Mouse (Mus musculus) right cerebral cortex, postnatal 4 days (tissue): ENCODE results near the gene Dlgap5.

Experiments used
- DNase-seq: peaks from one replicate; pipeline ENCODE4 v3.0.0-alpha.2; 2022

Dlgap5 gene

DNA sequence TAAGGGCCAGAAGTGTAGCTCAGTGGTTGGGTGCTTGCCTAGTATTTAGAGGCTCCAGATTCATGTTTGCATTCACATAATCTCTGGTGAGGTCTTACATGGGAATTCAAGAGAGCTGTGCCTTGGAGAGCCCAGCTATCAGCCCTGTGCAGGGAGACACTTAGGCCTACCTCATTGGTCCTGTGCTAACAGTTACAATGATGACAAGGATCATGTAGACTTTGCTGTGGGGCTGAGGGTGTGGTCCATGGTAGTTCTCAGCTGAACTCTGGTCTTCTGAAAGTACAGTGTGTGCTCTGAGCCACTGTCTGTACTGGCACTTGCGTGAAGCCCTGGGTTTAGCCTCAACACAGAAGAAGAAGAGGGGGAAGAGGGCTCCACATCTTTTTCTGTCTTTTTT is 71.5 kb downstream of the Dlgap5 start:
- DNase-seq = no peak

DNA sequence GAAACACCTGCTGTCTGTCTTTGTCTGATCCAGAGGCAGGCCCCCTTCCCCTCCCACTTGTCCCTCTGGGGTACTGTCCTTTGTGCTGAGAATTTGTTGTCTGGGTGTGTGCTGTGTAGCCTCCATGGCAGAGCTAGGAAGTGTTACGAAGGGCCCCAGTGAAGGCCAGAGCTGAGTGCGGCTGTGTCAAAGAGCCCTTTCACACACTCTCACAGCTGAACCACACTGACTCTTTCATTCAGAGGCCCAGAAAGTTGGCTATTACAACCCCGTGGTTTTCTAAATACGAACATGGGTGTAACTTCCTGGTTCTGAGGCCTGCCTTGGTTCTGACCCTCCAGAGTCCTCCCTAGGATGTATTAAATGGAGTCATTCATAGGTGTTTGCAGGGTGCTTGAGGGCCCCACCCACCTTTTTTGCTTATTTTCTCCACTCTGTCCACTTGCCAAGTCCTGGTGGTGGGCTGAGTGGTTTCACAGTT is 76.4 kb downstream of the Dlgap5 start:
- DNase-seq = no peak

DNA sequence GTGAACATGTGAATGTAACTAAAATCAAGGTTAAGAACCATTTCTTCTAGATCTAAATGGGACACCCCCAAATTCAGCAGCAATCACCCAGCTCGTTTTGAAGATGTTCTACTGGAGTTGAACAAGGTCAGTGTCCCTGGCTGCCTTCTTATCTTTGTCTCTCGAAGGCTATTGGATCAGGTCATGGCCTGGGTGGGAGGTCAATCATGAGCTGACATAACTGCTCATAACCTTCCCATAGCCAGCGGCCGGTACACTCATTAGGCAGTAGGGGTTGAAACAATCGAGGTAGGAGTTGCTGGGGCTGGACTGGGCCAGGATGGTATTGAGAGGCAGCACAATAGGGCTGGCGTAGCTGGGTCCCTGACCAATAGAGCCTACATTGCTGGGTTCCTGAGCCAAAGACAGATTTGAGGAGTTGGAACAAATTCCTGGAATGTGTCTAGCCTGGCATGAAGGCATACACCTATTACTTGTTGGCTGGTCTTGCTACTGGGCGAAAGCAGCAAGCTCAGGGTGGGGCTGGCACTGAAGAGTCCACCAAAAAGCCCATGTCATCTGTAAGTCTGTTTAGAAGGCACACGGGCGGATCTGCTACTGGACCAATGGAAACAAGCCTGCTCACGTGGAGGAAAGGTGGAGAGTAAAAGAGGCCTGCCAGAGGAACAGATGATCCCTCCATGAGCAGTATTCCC is 77.8 kb downstream of the Dlgap5 start:
- DNase-seq = no peak
